8 mouse cellular contexts compared by ENCODE assay signal in the genomic region with DNA sequence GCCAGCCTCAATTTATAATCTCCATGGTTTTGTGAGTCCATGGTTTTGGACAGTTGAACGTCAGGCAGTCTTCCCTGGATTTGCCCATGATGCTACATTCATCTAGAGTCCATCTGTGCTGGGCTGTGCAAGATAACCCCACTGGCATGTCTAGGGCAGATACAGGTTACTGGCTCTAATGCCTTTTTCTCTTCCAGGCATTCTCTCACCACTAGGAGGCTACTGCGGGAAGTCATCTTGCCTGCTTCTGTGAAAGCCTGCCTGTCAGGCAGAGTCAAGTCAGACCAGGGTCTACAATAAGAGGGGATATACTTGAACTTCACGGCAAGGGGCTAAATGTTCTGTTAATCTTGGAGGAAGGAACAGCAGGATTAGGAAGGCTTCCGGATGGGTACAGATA. TPM values are rescaled to one million over a fixed set of nuclear protein-coding genes. Genes with fewer than 3 reads are reported as not detected.
DNase-seq lines count a peak whose midpoint lies in the region; ATAC-seq and TF ChIP-seq lines count a peak whose summit lies in the region.

No protein-coding gene starts in this region.

- ATAC-seq in cerebellum, adult (ENCODE audit: insufficient number of reproducible peaks, low FRiP score, low TSS enrichment): no peak
- ATAC-seq in liver, postnatal 0 days: no peak
- ATAC-seq in liver, embryonic 11.5 days (replicated peaks; ENCODE audit: low FRiP score): no peak
- ATAC-seq in megakaryocyte progenitor cell, adult 5-6 weeks (replicated peaks; ENCODE audit: poor library complexity): peak; percentile 47
- no peak for ATAC-seq in forebrain, embryonic 11.5 days (replicated peaks; ENCODE audit: low FRiP score)

- H3K27me3 ChIP-seq in liver, postnatal 0 days (ENCODE audit: insufficient read depth, low read length): no peaks in the 10 kb centered on the region
- H3K27me3 ChIP-seq in liver, embryonic 11.5 days (replicated peaks; ENCODE audit: control insufficient read depth, insufficient read depth, low read length): no peaks in the 10 kb centered on the region
- no peaks in the 10 kb centered on the region for H3K27me3 ChIP-seq in forebrain, embryonic 11.5 days (ENCODE audit: control insufficient read depth, insufficient read depth, low read length)

- H3K4me2 ChIP-seq in liver, postnatal 0 days (ENCODE audit: low read depth, low read length): no peak overlapping the region
- no peak overlapping the region for H3K4me2 ChIP-seq in liver, embryonic 11.5 days
- H3K4me2 ChIP-seq in forebrain, embryonic 11.5 days (ENCODE audit: low read depth, low read length, severe bottlenecking): no peak overlapping the region

- H3K9me3 ChIP-seq in liver, postnatal 0 days (ENCODE audit: low read length): no peaks in the 10 kb centered on the region
- H3K9me3 ChIP-seq in liver, embryonic 11.5 days (ENCODE audit: control insufficient read depth, low read length): no peaks in the 10 kb centered on the region
- H3K9me3 ChIP-seq in forebrain, embryonic 11.5 days (ENCODE audit: control insufficient read depth, low read length): no peaks in the 10 kb centered on the region

- no peak overlapping the region for H3K9ac ChIP-seq in liver, postnatal 0 days (replicated peaks)
- no peak overlapping the region for H3K9ac ChIP-seq in liver, embryonic 11.5 days (ENCODE audit: low read depth, low read length)
- no peak overlapping the region for H3K9ac ChIP-seq in forebrain, embryonic 11.5 days (ENCODE audit: low read length)

- TF ChIP-seq CTCF in liver, postnatal 0 days (IDR thresholded peaks at IDR 0.05; ENCODE audit: low read depth): peak; percentile 61

- H3K27ac ChIP-seq in liver, postnatal 0 days (ENCODE audit: low read depth): no peak overlapping the region
- H3K27ac ChIP-seq in liver, embryonic 11.5 days (ENCODE audit: low read depth, low read length): no peak overlapping the region
- H3K27ac ChIP-seq in forebrain, embryonic 11.5 days (ENCODE audit: low read depth, low read length): no peak overlapping the region

- H3K4me1 ChIP-seq in liver, postnatal 0 days (ENCODE audit: insufficient read depth): peaks cover 16% of the 10 kb centered on the region
- H3K4me1 ChIP-seq in liver, embryonic 11.5 days (replicated peaks; ENCODE audit: control insufficient read depth, insufficient read depth, low read length): no peaks in the 10 kb centered on the region
- peaks cover 5% of the 10 kb centered on the region; the same call in 1 of the 2 replicates for H3K4me1 ChIP-seq in forebrain, embryonic 11.5 days (replicated peaks; ENCODE audit: control insufficient read depth, insufficient read depth, low read length)

- 18% methylated on average over 4 of the region's 4 CpGs for WGBS in liver, postnatal 0 days (ENCODE audit: insufficient replicate concordance)
- 24% methylated on average over 4 of the region's 4 CpGs for WGBS in liver, embryonic 11.5 days
- WGBS in forebrain, embryonic 11.5 days: 33% methylated on average over 4 of the region's 4 CpGs

- no peak for TF ChIP-seq EP300 in liver, postnatal 0 days (IDR thresholded peaks at IDR 0.05; ENCODE audit: low read depth)

- peaks cover under 1% of the 10 kb centered on the region; the same call in 1 of the 2 replicates for H3K36me3 ChIP-seq in liver, postnatal 0 days (replicated peaks; ENCODE audit: insufficient read depth, low read length)
- no peaks in the 10 kb centered on the region for H3K36me3 ChIP-seq in liver, embryonic 11.5 days (ENCODE audit: control insufficient read depth, insufficient read depth, low read length)
- H3K36me3 ChIP-seq in forebrain, embryonic 11.5 days (ENCODE audit: control insufficient read depth, insufficient read depth, low read length): no peaks in the 10 kb centered on the region

- no peak overlapping the region for H3K4me3 ChIP-seq in liver, postnatal 0 days (ENCODE audit: low read depth, low read length)
- no peak overlapping the region for H3K4me3 ChIP-seq in liver, embryonic 11.5 days (ENCODE audit: low read depth, low read length)
- no peak overlapping the region for H3K4me3 ChIP-seq in forebrain, embryonic 11.5 days (ENCODE audit: low read depth, low read length)

- DNase-seq in cerebellum, postnatal 14 days: peak; percentile 35 to 40
- DNase-seq in liver, postnatal 0 days: no peak
- no peak for DNase-seq in liver, embryonic 11.5 days (ENCODE audit: low spot score)
- DNase-seq in adipocyte (ENCODE audit: low spot score): peak; percentile 17
- DNase-seq in urinary bladder, postnatal 25 days (ENCODE audit: low spot score): no peak
- DNase-seq in forebrain, embryonic 11.5 days (ENCODE audit: low spot score): no peak

RNA-seq across cellular contexts. Expression of a gene that starts 2.0 kb away (rescaled TPM):
- polyA plus RNA-seq in liver, postnatal 0 days (2015; fragmentation: Nextera tagmentation; extraction: Ambion mirVana): 32.3 and 33.4 TPM in 2 replicates
- polyA plus RNA-seq in liver, embryonic 11.5 days (2014; fragmentation: Nextera tagmentation; extraction: Ambion mirVana): 62.9 and 63.7 TPM in 2 replicates
- 322 and 358 TPM in 2 replicates for total RNA-seq in megakaryocyte progenitor cell, adult 5-6 weeks (2015)
- 264 and 336 TPM in 2 replicates for total RNA-seq in megakaryocyte progenitor cell, adult 5-6 weeks (2017)
- 41.0 and 43.6 TPM in 2 replicates for polyA plus RNA-seq in forebrain, embryonic 11.5 days (2014; fragmentation: Nextera tagmentation; extraction: Ambion mirVana)

RNA-seq across cellular contexts. Expression of a gene that starts 31.4 kb away (rescaled TPM):
- not detected in 2 replicates for polyA plus RNA-seq in liver, postnatal 0 days (2015; fragmentation: Nextera tagmentation; extraction: Ambion mirVana)
- not detected in 2 replicates for polyA plus RNA-seq in liver, embryonic 11.5 days (2014; fragmentation: Nextera tagmentation; extraction: Ambion mirVana)
- not detected in 2 replicates for total RNA-seq in megakaryocyte progenitor cell, adult 5-6 weeks (2015)
- not detected in 2 replicates for total RNA-seq in megakaryocyte progenitor cell, adult 5-6 weeks (2017)
- polyA plus RNA-seq in forebrain, embryonic 11.5 days (2014; fragmentation: Nextera tagmentation; extraction: Ambion mirVana): not detected in 2 replicates

Comparison
In these comparisons a context has a peak if more than half of its experiments do, and no peak if none do; other contexts are left out.
1. DNase-seq: peak in cerebellum, postnatal 14 days (2 of 2) and adipocyte (single experiment); none in liver, postnatal 0 days (single experiment), liver, embryonic 11.5 days (single experiment), urinary bladder, postnatal 25 days (single experiment) and forebrain, embryonic 11.5 days (single experiment).